Mouse (Mus musculus) A20 (cell line): ENCODE measurements at regions not wholly inside any gene's neighbourhood (a gene's known extent, or its start where the extent isn't known, plus 50 kb on each side); places are given as distances from the start of the nearest gene placed in this dataset.

ENCODE experiments used
- DNase-seq: peaks from one replicate; pipeline ENCODE4 v3.0.0-alpha.2; 2011; ENCODE audit warnings: low read depth, low spot score

DNA sequence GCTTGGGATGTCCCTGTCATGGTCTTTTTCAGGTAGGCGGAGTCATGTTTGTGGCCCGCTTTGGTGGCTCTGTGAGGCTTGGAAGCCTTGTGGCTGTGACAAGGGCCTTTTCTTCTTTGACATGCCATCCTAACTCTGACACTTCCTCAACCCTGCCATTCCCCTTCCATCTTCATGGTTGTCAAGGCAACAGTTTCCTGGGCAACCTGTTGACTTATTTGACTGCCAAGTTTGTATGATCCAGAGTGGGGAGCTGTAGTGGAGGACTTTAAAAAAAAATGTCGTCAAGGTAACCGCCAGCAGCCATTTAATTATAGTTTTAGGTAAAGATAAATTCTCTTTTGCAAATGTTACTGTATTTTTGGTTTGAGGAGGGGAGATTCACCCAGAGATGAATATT lies 56.8 kb upstream of the Kcng1 start:
- DNase-seq, result no peak

DNA sequence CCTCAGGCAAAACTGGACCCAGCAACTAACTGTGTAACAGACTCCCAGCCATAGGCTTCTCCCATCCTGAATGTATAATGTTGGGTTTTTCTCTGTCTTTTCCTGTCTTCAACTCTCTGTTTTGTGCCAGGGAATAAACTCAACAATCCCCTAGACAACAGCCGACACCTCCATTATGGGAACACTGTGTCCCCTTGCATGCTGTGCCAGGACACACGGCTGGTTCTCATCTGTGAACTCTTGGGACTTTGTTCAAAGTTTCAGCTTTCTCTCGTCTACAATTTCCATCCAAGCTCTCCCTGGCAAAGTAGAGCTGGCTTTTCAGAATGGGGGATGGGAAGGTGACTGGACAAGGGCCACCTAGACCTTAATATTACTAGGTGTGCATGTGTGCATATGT lies 56.1 kb upstream of the Kcng1 start:
- no peak for DNase-seq

DNA sequence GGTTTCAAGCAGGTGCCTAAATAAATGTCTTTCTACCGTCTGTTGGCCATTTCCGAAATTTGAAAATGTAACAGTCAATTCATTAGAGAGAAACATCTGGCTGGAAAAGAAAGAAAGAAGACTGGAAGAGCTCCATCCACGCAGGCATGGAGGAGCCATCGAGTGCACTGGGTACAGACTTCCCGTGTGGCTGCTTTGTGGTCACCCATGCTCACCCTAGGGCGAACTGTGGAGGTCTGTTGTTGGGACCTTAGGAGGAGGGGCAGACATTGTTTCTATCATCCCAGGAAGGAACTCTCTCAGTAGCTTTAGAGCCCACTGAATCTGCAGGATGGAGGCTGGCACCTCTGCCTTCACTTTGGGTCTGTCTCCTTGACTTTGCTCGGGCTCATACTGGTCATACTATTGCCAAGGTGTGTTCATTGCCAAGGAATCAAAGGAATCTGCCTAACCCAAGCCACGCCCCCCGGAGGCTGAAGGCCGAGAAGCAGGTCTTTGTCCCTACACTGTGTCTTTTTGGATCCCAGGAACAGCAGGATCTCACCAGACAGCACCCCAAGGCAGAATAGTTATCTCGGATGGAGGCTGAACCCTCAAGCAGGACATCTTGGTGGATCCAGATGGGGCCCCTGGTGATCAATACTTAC lies 54.3 kb upstream of the Kcng1 start:
- no peak for DNase-seq

DNA sequence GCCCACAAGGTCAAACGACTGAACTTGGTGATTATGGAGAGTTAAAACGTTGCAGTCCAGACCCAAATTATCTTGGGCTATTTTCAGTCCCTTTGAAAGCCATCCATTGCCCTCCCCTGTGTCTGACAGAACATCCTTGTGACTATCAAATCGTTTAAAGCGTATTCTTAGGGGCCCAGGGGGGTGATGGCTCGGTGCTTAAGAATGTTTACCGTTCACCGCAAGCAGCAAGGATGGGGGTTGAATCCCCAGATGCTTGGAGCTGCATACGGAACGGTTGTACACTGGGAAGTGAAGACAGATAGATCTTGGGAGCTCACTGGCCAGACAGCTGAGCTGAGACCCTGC lies 52.7 kb upstream of the Kcng1 start:
- DNase-seq, result no peak

DNA sequence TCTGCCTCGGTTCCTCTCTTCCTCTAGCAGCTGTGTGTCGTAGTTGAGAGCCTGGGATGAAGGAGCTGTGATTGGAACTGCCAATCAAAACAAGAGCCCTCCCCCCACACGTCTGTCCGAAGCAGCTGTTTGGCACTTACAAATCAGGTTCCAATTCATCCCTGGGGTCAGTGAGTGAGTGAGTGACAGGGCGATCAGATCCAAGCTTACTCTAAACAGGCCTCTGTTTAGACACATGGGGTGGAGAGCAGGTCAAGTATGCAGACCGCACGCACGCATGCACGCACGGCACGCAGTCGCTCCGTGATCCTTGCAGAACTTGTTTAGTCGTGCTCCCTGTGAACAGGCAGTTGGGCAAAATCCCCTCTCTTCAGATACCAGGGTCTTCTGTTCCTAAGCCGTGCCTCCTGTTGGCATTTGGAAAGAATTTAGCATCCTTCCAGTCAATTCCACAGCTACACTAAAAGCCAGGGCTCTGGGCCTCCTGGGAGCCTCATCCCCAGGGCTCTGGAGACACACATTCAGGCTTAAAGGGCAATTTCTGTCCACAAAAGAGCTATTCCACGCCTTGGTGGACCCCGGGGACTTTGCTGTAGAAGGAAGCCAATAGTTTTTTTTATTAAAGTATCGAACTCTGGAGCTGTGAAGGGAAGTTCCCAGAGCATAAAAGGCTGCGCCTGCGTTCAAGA lies 52.2 kb upstream of the Kcng1 start:
- DNase-seq, result no peak

DNA sequence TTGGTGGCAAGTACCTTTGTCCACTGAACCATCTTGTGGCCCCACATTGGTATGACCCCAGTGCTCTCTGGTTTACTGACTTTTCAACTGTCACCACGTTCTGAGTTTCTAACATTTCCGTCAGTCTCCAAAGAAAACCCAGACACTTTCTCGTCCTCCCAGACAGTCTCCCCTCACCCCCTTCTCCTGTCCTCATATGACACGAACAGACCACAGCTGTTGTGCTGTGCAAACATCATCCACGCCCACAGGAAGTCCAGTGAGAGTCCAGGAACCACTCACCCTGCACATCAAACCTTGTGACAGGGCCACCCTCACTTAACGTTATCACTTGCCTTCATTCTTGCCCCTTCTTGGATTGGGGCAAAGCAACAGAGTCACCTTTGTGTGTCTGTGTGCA lies 51.4 kb upstream of the Kcng1 start:
- no peak for DNase-seq
